Mouse (Mus musculus): ENCODE data around the gene Mrpl44.

- TF ChIP-seq GATA1 (IDR thresholded peaks at IDR 0.05; ENCODE audit: borderline replicate concordance, low read length) (no peak), CTCF (IDR thresholded peaks at IDR 0.05; ENCODE audit: low read depth, low read length) (no peak), TAL1 (conservative IDR thresholded peaks at IDR 0.05; ENCODE audit: low read depth, low read length) (no peak), POLR2AphosphoS5 (IDR thresholded peaks at IDR 0.05; ENCODE audit: insufficient replicate concordance, low read depth, low read length) (no peak), GATA2 (IDR thresholded peaks at IDR 0.05; ENCODE audit: borderline replicate concordance, low read depth, low read length) (no peak)
Observed at GRCm38 (mm10) chr1:79742949-79743348, 32.9 kb upstream of the Mrpl44 start.

All from G1E (cell line).